Mouse (Mus musculus) liver, embryonic 16.5 days (tissue): ENCODE results near the gene Rnf169. TPM values are rescaled to one million over a fixed set of nuclear protein-coding genes. Genes with fewer than 3 reads are reported as not detected.

ENCODE experiments used
- ATAC-seq: fragments of 200-750 bp; cut with Nextera tagmentation; 2 replicates; pipeline ENCODE4 v1.8.0; 2017; ENCODE audit warnings: low read depth, mild to moderate bottlenecking, moderate number of reproducible peaks, moderate library complexity
- H3K27ac ChIP-seq: fragments of 300-500 bp; sonication (generic); 2 replicates; pipeline ENCODE4 v1.5.1; 2014; ENCODE audit warnings: mild to moderate bottlenecking, low read length
- H3K27me3 ChIP-seq: fragments of 300-500 bp; sonication (generic); 2 replicates; pipeline ENCODE4 v1.6.1; 2014; ENCODE audit warnings: low read depth, low read length, mixed read lengths; ENCODE audit not compliant: control insufficient read depth, insufficient read depth
- H3K36me3 ChIP-seq: fragments of 300-500 bp; sonication (generic); 2 replicates; pipeline ENCODE4 v1.6.1; 2014; ENCODE audit warnings: mild to moderate bottlenecking; ENCODE audit not compliant: control insufficient read depth, insufficient read depth
- H3K4me1 ChIP-seq: fragments of 300-500 bp; sonication (generic); 2 replicates; pipeline ENCODE4 v1.6.1; 2014; ENCODE audit warnings: low read depth, low read length, mixed read lengths; ENCODE audit not compliant: control insufficient read depth
- H3K4me2 ChIP-seq: fragments of 300-500 bp; sonication (generic); 2 replicates; pipeline ENCODE4 v1.6.1; 2014; ENCODE audit warnings: low read depth, low read length, mixed read lengths
- H3K4me3 ChIP-seq: fragments of 300-500 bp; sonication (generic); 2 replicates; pipeline ENCODE4 v1.5.1; 2014; ENCODE audit warnings: low read depth, mild to moderate bottlenecking, low read length
- H3K9ac ChIP-seq: fragments of 300-500 bp; sonication (generic); 2 replicates; pipeline ENCODE4 v1.6.1; 2014; ENCODE audit warnings: low read depth, low read length
- H3K9me3 ChIP-seq: fragments of 300-500 bp; sonication (generic); replicated peaks from 2 replicates; pipeline ENCODE4 v1.6.1; 2016; ENCODE audit warnings: low read length; ENCODE audit not compliant: control insufficient read depth
- WGBS: fragments of 180-500 bp; shearing (Covaris S2); extraction: QIAGEN DNeasy Blood & Tissue Kit; methylation state at CpG from one replicate; pipeline ENCODE4 v1.1.7; 2014; ENCODE audit not compliant: insufficient replicate concordance; 5-methylcytosine and 5-hydroxymethylcytosine counted together
- polyA plus RNA-seq: library from polyadenylated mRNA; unstranded; fragments of >200 nt; fragmentation: Nextera tagmentation; extraction: Ambion mirVana; gene quantifications from 2 replicates; pipeline ENCODE4 v1.2.1, GENCODE M21; 2015

Rnf169 gene
- polyA plus RNA-seq, 1 experiment from 2014 or later = 1.5 TPM

DNA sequence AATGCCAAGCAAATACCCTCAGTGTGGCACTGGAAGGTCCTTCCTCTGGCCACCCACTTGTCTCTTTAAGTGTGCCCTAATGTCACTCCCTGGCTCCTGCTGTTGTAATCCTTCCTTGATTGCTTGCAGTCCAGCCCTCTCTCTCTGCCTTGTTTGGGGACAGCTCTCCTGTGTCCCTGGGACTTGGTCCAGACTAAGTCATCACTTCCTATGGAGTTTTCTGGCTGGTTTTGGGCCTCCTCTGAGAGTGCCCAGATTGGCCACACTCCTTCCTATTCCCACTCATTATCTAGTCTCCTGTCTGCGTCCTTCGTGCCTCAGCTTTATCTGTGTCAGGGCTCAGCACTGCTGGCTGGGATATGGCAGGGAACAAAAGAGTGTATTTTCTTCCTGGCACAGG lies 64.7 kb downstream of the Rnf169 start:
- Histone ChIP-seq H3K27ac (no peak overlapping the region), H3K27me3 (peaks cover 19% of the 10 kb centered on the region), H3K9ac (no peak overlapping the region), H3K4me1 (no peaks in the 10 kb centered on the region), H3K4me3 (no peak overlapping the region), H3K4me2 (no peak overlapping the region), H3K9me3 (no peaks in the 10 kb centered on the region), H3K36me3 (no peaks in the 10 kb centered on the region)
- no peak for ATAC-seq
- 41% methylated on average over 2 of the region's 2 CpGs for WGBS

- 77% methylated on average over 10 of the region's 10 CpGs for WGBS
- no peak overlapping the region for H3K27ac ChIP-seq
Observed at GRCm38 (mm10) chr7:99914316-99914715, 65.9 kb downstream of the Rnf169 start.

DNA sequence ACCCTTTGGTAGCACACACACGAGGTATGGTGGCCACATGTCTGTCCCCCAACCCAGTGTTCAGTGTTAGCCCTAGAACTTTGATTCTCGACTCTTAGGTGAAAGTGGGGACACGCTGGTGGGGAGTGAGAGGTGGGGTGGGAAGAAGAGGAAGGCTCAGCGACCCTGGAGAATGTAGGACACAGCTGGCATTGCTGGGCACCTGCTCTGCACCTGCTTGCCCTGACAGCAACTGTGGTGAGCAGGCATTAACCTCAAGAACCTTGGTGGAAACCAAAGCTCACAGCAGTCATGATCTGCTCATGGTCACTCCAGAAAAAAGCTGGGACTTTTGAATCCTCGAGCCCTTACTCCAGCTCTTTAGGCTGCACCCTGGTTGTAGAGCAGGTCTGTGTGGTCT lies 69.2 kb downstream of the Rnf169 start:
- WGBS = 58% methylated on average over 5 of the region's 5 CpGs
- Histone ChIP-seq H3K9me3 (no peaks in the 10 kb centered on the region), H3K4me2 (no peak overlapping the region), H3K9ac (no peak overlapping the region), H3K36me3 (no peaks in the 10 kb centered on the region), H3K4me3 (no peak overlapping the region), H3K4me1 (peaks cover 10% of the 10 kb centered on the region), H3K27me3 (no peaks in the 10 kb centered on the region), H3K27ac (no peak overlapping the region)
- ATAC-seq = no peak

More at GRCm38 (mm10) chr7:99914316-99914715, 65.9 kb downstream of the Rnf169 start:
- Histone ChIP-seq H3K9ac (no peak overlapping the region), H3K9me3 (no peaks in the 10 kb centered on the region), H3K4me3 (no peak overlapping the region), H3K27me3 (peaks cover 19% of the 10 kb centered on the region), H3K36me3 (no peaks in the 10 kb centered on the region), H3K4me2 (no peak overlapping the region), H3K4me1 (no peaks in the 10 kb centered on the region)
- ATAC-seq = no peak

- 21% methylated on average over 3 of the region's 3 CpGs for WGBS
Observed at GRCm38 (mm10) chr7:99907463-99907862, 72.8 kb downstream of the Rnf169 start.

GRCm38 (mm10) chr7:99906346-99906745 lies 73.9 kb downstream of the Rnf169 start:
- no peak for ATAC-seq
- no peak overlapping the region for H3K9ac ChIP-seq
- H3K4me1 ChIP-seq = peaks cover 10% of the 10 kb centered on the region
- no peak overlapping the region for H3K27ac ChIP-seq
- WGBS = 55% methylated on average over 3 of the region's 3 CpGs
- H3K36me3 ChIP-seq = no peaks in the 10 kb centered on the region
- H3K9me3 ChIP-seq = no peaks in the 10 kb centered on the region
- no peaks in the 10 kb centered on the region for H3K27me3 ChIP-seq
- no peak overlapping the region for H3K4me3 ChIP-seq
- H3K4me2 ChIP-seq = no peak overlapping the region

More at GRCm38 (mm10) chr7:99907463-99907862, 72.8 kb downstream of the Rnf169 start:
- Histone ChIP-seq H3K27ac (no peak overlapping the region), H3K9me3 (no peaks in the 10 kb centered on the region), H3K4me1 (peaks cover 10% of the 10 kb centered on the region), H3K27me3 (no peaks in the 10 kb centered on the region), H3K36me3 (no peaks in the 10 kb centered on the region), H3K9ac (no peak overlapping the region), H3K4me2 (no peak overlapping the region), H3K4me3 (no peak overlapping the region)
- peak; percentile 78 for ATAC-seq

- Histone ChIP-seq H3K36me3 (no peaks in the 10 kb centered on the region), H3K27me3 (no peaks in the 10 kb centered on the region), H3K4me3 (no peak overlapping the region), H3K9me3 (no peaks in the 10 kb centered on the region), H3K27ac (no peak overlapping the region), H3K4me2 (no peak overlapping the region), H3K9ac (no peak overlapping the region), H3K4me1 (peaks cover 10% of the 10 kb centered on the region)
- 13% methylated on average over 3 of the region's 3 CpGs for WGBS
- no peak for ATAC-seq
Observed at GRCm38 (mm10) chr7:99904421-99905005, 75.7 kb downstream of the Rnf169 start.

DNA sequence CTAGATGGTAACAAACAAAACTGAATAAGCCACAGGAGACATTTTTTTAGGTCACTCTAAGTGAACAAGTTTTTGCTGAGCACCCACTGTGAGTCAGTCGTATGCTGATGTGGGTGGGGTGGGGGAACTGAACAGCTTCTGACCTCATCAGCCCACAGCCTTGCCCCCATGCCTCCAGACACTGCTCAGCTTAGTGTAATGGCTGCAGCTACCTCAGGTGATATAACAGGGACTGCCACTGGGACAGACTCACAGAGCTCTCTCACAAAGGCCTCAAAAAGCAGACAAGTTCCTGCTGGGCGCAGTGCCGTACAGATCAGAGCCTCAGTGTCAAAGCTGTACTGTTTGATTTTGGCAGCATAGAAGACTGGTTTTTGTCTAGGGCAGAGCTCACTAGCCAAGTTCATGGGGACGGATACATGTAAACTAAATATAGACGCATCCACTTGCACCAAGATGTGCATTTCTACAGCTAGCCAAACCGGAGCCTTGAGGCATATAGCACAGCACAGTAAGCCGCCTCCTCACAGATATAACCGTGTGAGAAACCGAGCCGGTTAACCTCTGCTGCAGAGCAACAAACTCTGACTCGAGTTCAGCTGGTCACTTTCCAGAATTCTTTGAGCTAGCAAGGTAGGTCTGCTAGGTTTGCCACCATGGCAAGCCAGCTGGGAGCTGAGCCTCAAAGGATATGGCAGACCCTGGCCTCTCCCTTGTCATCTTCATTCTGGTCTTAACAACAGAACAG lies 77.2 kb downstream of the Rnf169 start:
- peaks cover 10% of the 10 kb centered on the region for H3K4me1 ChIP-seq
- no peaks in the 10 kb centered on the region for H3K27me3 ChIP-seq
- H3K9ac ChIP-seq = no peak overlapping the region
- ATAC-seq = no peak
- H3K4me2 ChIP-seq = no peak overlapping the region
- no peak overlapping the region for H3K27ac ChIP-seq
- no peaks in the 10 kb centered on the region for H3K9me3 ChIP-seq
- no peaks in the 10 kb centered on the region for H3K36me3 ChIP-seq
- no peak overlapping the region for H3K4me3 ChIP-seq
- 71% methylated on average over 11 of the region's 11 CpGs for WGBS

GRCm38 (mm10) chr7:99902208-99902607 lies 78.0 kb downstream of the Rnf169 start:
- 41% methylated on average over 4 of the region's 4 CpGs for WGBS
- Histone ChIP-seq H3K9ac (no peak overlapping the region), H3K27ac (no peak overlapping the region)

GRCm38 (mm10) chr7:99896905-99897304 lies 83.3 kb downstream of the Rnf169 start:
- Histone ChIP-seq H3K36me3 (no peaks in the 10 kb centered on the region), H3K4me2 (no peak overlapping the region), H3K4me3 (no peak overlapping the region), H3K27me3 (no peaks in the 10 kb centered on the region), H3K9ac (no peak overlapping the region), H3K9me3 (no peaks in the 10 kb centered on the region), H3K4me1 (no peaks in the 10 kb centered on the region), H3K27ac (no peak overlapping the region)
- 55% methylated on average over 4 of the region's 4 CpGs for WGBS
- ATAC-seq = no peak

More at GRCm38 (mm10) chr7:99902208-99902607, 78.0 kb downstream of the Rnf169 start:
- Histone ChIP-seq H3K9me3 (no peaks in the 10 kb centered on the region), H3K4me1 (peaks cover 3% of the 10 kb centered on the region; the same call in 1 of the 2 replicates), H3K27me3 (no peaks in the 10 kb centered on the region), H3K4me2 (no peak overlapping the region), H3K4me3 (no peak overlapping the region), H3K36me3 (no peaks in the 10 kb centered on the region)
- ATAC-seq = no peak
